Mouse (Mus musculus): ENCODE measurements around the gene Nabp2.

Gene Nabp2

DNA sequence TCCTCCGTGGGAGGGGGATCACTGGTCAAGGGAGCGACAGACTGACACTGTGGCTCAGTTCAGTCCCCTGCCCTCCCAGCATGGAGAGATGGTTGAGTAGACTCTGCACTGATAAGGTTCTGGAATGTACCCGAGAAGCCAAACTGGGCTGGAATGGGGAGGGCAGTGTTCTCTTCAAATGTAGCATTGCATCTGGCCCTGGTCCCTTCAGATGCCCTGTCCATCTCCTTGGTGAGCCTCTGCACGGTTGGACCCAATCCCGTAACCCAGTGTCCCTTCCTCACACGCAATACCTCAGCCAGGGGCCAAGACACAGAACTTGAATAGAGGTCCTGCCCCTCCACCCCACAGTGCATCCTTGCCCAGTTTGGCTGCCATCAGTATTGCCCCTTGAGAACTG, 19.4 kb downstream of the Nabp2 start:
- intact Hi-C loops (cut with DNase I), result no loop called here

DNA sequence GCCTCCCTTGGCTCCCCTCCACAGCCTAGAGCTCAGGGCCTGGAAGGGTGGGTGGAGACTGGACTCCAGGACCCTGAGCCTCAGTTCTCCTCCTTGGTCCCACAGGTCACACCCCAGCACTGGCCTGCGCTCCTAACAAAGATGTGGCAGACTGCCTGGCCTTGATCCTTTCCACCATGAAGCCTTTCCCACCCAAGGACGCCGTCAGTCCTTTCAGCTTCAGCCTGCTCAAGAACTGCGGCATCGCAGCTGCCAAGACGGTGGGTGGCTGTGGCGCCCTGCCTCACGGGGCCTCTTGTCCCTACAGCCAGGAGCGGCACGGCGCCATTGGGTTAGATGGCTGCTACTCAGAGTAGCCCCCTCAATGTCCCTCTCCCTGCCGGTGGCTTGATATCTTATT, 20.9 kb downstream of the Nabp2 start:
- intact Hi-C loops (cut with DNase I), result no loop called here

DNA sequence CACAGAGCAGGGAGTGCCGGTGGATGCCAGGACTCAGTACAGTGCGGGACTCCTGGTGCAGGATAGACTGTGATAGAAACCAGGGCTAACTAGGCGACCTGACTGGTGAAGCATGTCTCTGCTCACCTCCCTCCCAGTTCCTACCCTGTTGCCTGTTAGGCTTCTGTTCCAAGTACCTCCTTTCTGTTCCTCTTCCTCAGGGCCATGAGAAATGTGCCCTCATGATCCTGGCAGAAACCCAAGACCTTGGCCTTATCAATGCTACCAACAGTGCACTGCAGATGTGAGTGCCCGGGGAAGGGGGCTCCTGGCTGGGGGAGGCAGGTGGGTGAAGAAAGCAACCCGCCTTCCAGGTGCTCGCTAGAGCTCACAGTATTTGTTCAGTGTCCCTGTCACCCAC, 21.7 kb downstream of the Nabp2 start:
- intact Hi-C loops (cut with DNase I), result no loop called here

DNA sequence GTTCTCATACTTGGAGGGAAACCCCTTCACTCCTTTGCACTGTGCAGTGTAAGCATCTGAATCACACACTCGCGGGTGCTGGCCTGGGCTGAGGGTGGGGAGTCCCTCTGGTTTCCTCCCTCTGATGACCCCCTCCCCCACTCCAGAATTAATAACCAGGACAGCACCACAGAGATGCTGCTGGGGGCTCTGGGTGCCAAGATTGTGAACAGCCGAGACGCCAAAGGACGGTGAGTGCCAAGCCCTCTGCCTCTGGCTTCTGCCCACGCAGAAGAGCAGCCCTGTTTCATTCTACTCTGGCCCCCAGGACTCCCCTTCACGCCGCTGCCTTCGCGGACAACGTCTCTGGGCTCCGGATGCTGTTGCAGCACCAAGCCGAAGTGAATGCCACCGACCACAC, 22.4 kb downstream of the Nabp2 start:
- intact Hi-C loops (cut with DNase I), result no loop called here

DNA sequence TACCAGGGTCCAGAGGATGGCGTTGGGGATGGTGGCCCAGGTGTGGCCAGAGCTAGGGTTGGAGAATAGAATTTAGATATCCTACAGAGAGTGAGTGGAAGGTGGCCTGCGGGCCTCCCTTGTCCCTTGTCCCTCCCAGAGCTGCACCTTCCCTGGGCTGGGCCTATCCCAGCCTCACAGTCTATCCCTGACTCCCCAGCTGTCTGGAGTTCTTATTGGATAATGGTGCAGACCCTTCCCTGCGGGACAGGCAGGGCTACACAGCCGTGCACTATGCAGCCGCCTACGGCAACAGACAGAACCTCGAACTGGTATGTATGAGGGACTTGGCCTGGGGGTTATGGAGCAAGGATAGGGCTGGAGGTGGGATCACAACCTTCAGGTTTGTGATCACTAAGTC, 25.4 kb downstream of the Nabp2 start:
- intact Hi-C loops (cut with DNase I), result no loop called here

DNA sequence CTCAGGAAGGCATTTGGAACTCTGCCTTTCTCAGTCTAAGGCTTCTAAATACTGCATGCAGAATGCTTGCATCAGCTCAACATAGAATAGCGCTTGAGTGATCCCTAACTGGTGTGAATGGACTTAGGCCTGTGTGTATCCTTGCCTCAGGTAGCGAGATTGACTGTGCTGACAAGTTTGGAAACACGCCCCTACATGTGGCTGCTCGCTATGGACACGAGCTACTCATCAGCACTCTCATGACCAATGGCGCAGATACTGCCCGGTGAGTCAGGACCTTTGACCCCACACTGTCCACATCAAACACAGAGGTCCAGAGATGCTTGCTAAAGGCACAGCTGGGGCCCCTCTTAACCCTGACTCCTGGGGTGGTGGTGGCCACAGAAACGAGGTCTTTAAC, 28.8 kb downstream of the Nabp2 start:
- intact Hi-C loops (cut with DNase I), result no loop called here

DNA sequence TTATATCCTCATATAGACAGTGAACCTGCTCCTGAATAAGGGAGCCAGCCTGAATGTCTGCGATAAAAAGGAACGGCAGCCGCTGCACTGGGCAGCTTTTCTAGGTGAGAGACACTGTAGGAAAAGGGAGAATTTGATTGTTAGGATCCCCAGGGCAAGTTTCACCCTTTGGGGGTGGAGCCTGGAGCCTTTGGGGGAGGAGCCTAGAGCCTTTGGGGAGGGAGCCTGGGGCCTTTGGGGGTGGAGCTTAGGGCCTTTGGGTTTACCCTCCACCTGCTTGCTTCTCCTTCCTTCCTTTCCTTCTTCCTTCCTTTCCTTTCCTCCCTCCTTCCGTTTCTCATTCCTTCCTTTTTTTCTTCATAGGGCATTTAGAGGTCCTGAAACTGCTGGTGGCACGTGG, 30.7 kb downstream of the Nabp2 start:
- intact Hi-C loops (cut with DNase I), result no loop called here

DNA sequence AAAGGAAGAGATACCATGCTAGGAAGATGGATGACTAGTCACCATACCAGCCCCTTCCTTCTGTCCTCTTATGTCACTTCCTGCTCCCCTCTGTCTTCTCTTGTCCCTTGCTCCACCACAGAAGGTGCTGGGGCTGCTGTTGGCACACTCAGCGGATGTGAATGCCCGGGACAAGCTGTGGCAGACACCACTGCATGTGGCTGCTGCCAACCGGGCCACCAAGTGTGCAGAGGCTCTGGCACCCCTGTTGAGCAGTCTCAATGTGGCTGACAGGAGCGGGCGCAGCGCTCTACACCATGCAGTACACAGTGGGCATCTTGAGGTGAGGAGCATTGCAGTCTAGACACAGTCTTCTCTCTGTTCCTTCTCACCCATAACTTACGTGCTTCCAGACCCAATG, 32.0 kb downstream of the Nabp2 start:
- intact Hi-C loops (cut with DNase I), result loop anchor here (5.0 kb wide), 2 partner anchors 33 to 63 kb away; partner anchors contain the start of genes Nabp2 and Rnf41

DNA sequence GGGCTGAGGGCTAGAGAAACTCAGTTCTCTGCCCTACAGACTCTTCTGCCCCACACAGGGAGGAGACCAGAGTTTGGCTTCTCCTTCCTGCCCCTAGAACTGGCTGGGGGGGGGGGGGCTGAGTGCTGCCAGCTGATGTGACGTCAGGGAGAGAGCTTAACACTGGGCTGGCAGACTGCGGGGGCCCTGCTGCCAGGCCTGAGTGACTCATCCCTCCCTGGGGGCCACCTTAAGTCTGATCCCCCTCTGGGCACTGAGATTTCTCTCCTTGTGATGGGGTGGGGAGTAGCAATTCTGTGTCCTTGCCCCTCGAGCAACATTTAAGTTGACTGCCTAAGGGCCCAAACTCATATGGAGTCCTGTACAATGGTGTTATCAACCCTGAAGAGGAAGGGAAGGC, 32.8 kb downstream of the Nabp2 start:
- intact Hi-C loops (cut with DNase I), result loop anchor here (5.0 kb wide), 2 partner anchors 34 to 64 kb away; partner anchors contain the start of genes Nabp2 and Rnf41

DNA sequence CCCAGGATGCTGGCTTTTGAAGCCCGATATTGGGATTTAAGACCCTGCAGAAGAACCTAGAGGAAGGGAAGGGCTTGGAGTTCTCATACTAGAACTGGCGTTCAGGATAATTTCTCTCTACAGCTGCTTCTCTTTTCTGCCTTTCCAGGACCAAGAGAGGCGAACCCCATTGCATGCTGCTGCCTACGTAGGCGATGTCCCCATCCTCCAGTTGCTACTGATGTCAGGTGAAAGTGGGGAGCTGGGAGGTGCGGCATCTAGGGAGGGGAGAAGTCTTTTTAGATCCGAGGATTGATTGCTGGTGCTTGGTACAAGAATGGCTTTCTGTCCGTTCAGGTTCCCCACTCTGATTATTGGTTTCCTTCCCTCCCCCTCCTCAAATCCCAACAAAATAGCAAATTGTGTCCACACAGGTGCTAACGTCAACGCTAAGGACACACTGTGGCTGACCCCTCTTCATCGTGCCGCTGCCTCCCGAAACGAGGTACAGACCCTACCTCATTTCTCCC, 33.3 kb downstream of the Nabp2 start:
- intact Hi-C loops (cut with DNase I), result loop anchor here (5.0 kb wide), 2 partner anchors 34 to 64 kb away; partner anchors contain the start of genes Nabp2 and Rnf41

DNA sequence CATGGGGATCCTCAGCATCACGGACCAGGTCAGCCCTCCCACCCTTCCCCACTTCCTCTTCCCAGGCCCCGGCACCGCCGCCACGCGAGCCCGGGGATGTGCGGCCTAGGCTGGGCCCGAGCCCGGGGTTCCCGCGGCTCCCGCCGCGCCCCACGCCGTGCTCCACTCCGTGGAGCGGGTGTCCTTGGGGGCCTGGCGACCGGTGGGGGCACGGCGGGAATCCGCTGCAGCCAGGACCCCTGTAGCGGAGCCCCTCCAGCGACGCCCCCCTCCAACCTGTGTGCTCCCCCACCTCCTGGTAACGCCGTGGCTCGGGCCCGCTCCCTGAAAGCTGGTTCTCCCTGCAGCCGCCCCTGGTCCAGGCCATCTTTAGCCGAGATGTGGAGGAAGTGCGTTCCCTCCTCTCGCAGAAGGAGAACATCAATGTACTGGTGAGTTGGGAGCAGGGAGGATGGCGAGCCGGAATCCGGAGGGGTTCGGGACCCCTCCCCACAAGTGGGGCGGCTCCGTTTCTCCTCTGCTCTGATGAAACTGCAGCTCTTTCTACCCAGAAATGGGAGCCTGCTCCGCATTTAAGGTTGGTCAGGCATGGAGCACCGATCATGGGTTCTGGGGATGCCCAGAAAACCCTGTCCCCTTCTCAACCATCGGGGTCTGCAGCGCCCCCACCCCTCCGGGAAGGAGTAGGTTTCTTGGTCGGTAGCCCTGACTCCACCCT, 33.9 kb downstream of the Nabp2 start:
- intact Hi-C loops (cut with DNase I), result loop anchor here (5.0 kb wide), 2 partner anchors 35 to 65 kb away; partner anchors contain the start of genes Nabp2 and Rnf41

DNA sequence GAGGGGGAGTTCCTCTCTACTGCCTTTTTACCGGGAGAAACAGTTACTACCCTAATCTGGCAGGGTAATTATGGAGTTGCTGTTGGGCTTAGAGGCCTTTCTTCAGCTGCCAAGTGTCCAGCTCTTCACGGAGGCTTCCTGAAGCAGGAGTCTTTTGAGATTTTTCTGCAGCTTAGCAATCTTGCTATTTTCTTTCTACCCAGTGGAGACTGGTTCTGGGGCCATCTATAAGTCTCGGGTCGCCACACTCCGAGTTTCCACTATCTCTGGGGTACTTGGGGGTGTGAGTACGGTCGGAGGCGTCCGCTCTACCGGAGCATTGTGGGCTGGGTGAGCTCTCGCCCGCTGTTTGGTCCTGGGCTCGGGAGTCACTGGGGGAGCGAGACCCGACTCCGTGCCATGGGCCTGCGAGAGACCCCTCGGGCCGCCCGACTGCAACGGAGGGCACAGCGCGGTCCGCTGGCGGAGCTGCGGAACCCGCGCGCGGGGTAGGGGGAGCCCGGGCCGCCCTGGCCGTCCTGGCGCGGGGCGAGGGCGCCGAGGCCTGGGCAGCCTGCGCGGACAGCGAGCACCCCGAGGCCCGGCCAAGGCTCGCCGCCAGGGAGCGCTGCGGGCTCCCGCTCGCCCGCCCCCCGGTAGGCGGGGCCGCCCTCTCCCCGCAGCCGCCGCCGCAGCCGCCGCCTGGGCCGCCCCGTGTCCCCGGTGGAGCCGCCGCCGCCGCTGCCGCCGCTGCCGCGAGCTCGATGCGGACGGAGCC, 34.7 kb downstream of the Nabp2 start, which contains the start of gene Ankrd52:
Ankrd52 (plus strand) TSS at position 661 of the 757 bp plus-strand sequence.
- intact Hi-C loops (cut with DNase I), result loop anchor here (5.0 kb wide), 2 partner anchors 36 to 66 kb away; partner anchors contain the start of genes Nabp2 and Rnf41

DNA sequence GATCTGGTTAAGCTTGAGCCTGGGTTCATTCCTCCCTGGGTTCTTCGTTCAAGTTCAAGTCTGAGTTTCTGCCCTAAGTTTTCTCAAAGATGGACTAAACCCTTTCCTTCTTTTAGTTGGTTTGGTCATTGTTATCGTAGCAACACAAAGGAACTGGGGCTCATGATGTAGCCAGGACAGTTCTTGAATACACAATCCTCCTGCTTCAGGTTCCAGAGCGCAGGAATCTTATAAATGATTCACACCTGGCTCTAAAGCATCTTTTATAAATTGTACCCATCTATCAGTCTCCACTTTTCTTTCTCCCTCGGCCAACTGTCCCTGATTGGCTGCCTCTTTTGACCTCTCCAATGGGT, 35.2 kb downstream of the Nabp2 start:
- intact Hi-C loops (cut with DNase I), result loop anchor here (5.0 kb wide), 2 partner anchors 36 to 66 kb away; partner anchors contain the start of genes Nabp2 and Rnf41

DNA sequence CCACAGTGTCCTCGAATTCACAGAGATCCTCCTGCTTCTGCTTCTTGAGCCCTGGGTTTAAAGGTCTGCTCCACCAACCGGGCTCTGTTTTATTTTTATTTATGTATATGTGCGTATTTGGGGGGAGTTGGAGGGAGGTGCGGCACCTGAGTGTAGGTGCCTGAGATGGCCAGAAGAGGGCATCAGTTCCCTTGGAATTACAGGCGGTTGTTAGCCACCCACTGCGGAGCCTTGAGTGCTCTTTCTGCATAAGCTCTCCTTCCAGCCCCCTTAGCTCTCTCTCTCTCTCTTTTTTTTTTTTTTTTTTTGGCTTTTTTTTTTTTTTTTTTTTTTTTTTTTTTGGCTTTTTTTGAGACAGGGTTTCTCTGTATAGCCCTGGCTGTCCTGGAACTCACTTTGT, 36.9 kb downstream of the Nabp2 start:
- intact Hi-C loops (cut with DNase I), result loop anchor here (5.0 kb wide), 1 partner anchor 37 kb away; the partner anchor contains the start of gene Cs

DNA sequence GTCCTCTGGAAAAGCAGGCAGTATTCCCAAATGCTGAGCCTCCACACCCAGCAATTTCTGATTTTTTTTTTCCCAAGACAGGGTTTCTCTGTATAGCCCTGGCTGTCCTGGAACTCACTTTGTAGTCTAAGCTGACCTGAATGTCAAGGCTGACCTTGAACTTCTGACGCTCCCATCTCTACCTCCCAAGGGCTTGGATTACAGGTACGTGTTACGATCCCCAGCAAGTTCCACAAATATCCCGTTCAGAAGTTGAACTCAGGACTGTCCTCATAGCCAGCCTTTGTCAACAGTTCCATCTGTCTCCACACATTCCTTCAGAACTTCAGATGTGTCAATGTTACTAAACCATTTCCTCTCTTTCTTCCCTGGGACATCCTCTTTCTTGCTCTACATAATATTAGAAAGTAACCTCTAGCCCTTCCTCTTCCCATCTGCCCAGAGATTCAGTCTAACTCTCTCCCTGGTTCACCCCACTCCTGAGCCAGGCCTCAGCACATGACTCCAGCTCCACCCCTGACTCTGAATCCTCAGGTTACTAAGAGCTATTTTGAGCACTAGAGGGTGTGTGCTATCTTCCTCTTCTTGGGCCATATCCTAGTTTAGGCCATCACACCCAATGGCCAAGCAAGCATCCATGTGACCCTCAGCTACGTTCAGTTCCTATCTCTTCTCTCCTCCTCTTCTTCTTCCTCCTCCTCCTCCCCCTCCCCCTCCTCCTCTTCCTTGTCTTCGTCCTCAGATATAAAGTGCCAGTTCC, 38.1 kb downstream of the Nabp2 start:
- intact Hi-C loops (cut with DNase I), result loop anchor here (5.0 kb wide), 1 partner anchor 36 kb away; the partner anchor contains the start of gene Cs

DNA sequence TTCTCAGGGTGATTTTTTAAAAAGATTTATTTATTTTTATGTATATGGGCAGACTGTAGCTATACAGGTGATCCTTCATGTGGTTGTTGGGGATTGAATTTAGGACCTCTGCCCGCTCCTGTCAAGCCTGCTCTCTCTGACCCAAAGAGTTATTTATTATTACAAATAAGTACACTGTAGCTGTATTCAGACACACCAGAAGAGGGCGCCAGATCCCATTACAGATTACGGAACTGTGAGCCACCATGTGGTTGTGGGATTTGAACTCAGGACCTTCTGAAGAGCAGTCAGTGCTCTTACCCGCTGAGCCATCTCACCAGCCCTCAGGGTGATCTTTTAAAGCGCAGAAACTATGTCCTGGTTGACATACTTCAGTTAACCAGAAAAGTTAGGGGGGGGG, 39.1 kb downstream of the Nabp2 start:
- intact Hi-C loops (cut with DNase I), result loop anchor here (5.0 kb wide), 1 partner anchor 35 kb away; the partner anchor contains the start of gene Cs

DNA sequence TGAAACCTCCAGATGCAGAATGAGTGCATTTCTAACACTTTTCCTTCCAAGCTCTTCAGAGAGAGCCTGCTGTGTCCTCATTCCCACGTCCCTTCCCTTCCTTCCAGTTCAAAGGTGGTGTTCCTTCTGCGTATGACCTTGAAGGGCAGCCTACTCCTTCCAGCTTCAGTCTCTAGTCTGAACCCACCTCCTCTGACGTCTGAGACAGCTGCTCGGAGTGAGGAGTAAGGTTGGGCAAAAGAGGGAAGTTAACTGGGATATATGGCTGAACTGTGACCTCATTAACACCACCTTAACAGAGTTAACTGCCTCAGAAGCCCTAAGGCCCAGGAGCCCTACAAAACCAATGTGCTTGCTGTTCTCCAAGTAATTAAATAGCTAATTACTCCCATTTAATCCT, 40.7 kb downstream of the Nabp2 start:
- intact Hi-C loops (cut with DNase I), result loop anchor here (5.0 kb wide), 1 partner anchor 33 kb away; the partner anchor contains the start of gene Cs

DNA sequence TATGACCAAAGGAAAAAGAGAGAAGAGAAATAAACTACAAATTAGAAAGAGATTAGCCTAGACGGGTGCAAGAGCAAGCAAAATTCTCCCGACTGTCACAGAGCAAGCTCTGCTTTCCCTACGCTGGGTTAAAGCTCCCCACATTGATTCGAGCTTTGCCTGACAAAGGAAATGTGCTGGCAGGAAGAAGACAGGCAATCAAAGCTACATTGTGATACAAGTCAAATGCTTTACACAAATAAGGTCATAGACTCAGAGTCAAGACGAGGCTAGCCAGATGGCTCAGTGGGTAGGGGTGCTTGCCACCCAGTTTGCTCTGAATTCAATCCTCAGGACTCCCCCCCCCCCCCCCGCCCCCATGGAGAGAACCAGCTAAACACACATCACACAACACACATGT, 41.3 kb downstream of the Nabp2 start:
- intact Hi-C loops (cut with DNase I), result loop anchor here (5.0 kb wide), 1 partner anchor 33 kb away; the partner anchor contains the start of gene Cs

DNA sequence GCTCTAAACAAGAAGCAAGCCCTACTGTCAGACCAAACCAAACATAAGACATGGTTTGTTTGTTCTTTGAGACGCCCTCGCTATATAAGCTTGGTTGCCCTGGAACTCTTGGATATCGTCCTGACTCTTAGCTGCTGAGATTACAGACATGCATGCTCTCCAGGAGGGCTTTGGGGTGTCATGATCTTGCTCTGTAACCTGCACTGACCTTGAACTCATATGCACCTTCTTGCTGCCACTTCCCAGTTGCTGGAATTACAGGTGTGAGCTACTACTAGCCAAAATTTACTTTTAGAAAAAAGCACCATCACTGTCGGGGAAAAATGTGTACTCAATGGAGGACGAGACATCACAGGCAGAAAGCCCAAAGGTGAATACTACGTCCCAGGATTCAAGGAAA, 41.7 kb downstream of the Nabp2 start:
- intact Hi-C loops (cut with DNase I), result no loop called here

DNA sequence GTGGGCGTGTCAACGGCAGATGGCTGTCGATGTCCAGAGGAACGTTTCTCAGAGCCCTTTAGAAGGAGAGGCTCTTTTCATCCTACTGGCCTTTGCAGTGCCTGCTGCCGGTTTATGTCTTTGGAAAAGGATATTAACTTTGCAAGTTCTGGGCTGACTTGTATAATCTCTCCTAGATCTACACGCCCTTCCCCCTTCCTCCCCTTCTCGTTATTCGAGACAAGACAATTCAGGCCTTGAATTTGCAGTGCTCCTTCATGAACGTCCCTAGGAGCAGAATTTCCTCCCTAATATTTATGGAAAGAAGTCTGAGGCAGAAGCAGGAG, 42.1 kb downstream of the Nabp2 start:
- intact Hi-C loops (cut with DNase I), result no loop called here

Measured in adrenal gland (tissue).